Mouse (Mus musculus): ENCODE results near the gene Clip1. TPM values are rescaled to one million over a fixed set of nuclear protein-coding genes. Genes with fewer than 3 reads are reported as not detected.

Clip1 gene
- total and polyA plus RNA-seq, 3 experiments: 13.3 to 23.0 TPM; not detected in 1

- no peak overlapping the region for H3K4me3 ChIP-seq (ENCODE audit: control insufficient read depth in 1 of 2, insufficient read depth in 1 of 2, low read depth in 2 of 2, low read length in 2 of 2)
- no peaks in the 10 kb centered on the region for H3K9me3 ChIP-seq (replicated peaks; ENCODE audit: insufficient read depth, low read length)
- no peaks in the 10 kb centered on the region for H3K36me3 ChIP-seq (ENCODE audit: control insufficient read depth in 1 of 2, insufficient read depth in 2 of 2, low read length in 2 of 2)
- TF ChIP-seq NRF1 (IDR thresholded peaks at IDR 0.05; ENCODE audit: insufficient read depth, low read depth, low read length, poor library complexity, severe bottlenecking) (no peak), ETS1 (IDR thresholded peaks at IDR 0.05; ENCODE audit: low read depth, low read length) (no peak), MYB (IDR thresholded peaks at IDR 0.05; ENCODE audit: low read depth, low read length) (no peak), SMC3 (IDR thresholded peaks at IDR 0.05; ENCODE audit: low read depth, low read length) (no peak), MYC (IDR thresholded peaks at IDR 0.05; ENCODE audit: low read depth, low read length) (no peak), ZNF384 (IDR thresholded peaks at IDR 0.05; ENCODE audit: low read depth, low read length) (no peak), MXI1 (IDR thresholded peaks at IDR 0.05; ENCODE audit: low read depth, low read length) (no peak), RAD21 (IDR thresholded peaks at IDR 0.05; ENCODE audit: low read depth, low read length) (no peak), ZC3H11A (IDR thresholded peaks at IDR 0.05; ENCODE audit: low read depth, low read length) (no peak), BHLHE40 (IDR thresholded peaks at IDR 0.05; ENCODE audit: borderline replicate concordance, low read depth, low read length) (no peak), ZMIZ1 (IDR thresholded peaks at IDR 0.05; ENCODE audit: low read depth, low read length) (no peak), MAX (IDR thresholded peaks at IDR 0.05; ENCODE audit: low read length) (no peak), CTCF (IDR thresholded peaks at IDR 0.05 in 2 of 3, conservative IDR thresholded peaks at IDR 0.05 in 1 of 3; ENCODE audit: control insufficient read depth in 1 of 3, insufficient read depth in 1 of 3, low read depth in 2 of 3, low read length in 3 of 3, poor library complexity in 1 of 3, severe bottlenecking in 1 of 3) (no peak), ELF1 (IDR thresholded peaks at IDR 0.05; ENCODE audit: low read depth, low read length) (no peak), MAZ (IDR thresholded peaks at IDR 0.05; ENCODE audit: low read depth, low read length) (no peak), MEF2A (IDR thresholded peaks at IDR 0.05; ENCODE audit: extremely low read depth, insufficient replicate concordance, low read depth, low read length, poor library complexity, severe bottlenecking) (no peak), UBTF (IDR thresholded peaks at IDR 0.05; ENCODE audit: borderline replicate concordance, insufficient read depth, low read depth, low read length) (no peak), HCFC1 (IDR thresholded peaks at IDR 0.05; ENCODE audit: low read depth, low read length) (no peak), JUND (IDR thresholded peaks at IDR 0.05; ENCODE audit: low read depth, low read length) (no peak)
- no peaks in the 10 kb centered on the region for H3K79me2 ChIP-seq (ENCODE audit: control insufficient read depth, insufficient read depth, low read length, poor library complexity)
- no peak overlapping the region for H3K27ac ChIP-seq (ENCODE audit: control insufficient read depth, low read depth, low read length)
- H3K4me1 ChIP-seq (ENCODE audit: control insufficient read depth in 1 of 2, insufficient read depth in 2 of 2, low read length in 2 of 2): no peaks in the 10 kb centered on the region
- H3K27me3 ChIP-seq (ENCODE audit: control insufficient read depth in 1 of 2, insufficient read depth in 2 of 2, low read length in 2 of 2): no peaks in the 10 kb centered on the region
- H3K9ac ChIP-seq (ENCODE audit: control insufficient read depth, low read depth, low read length, poor library complexity, severe bottlenecking): no peak overlapping the region
- DNase-seq (ENCODE audit: low read depth, low spot score): no peak
These were observed 44.2 kb downstream of the Clip1 start for GRCm38 (mm10) chr5:123640181-123640580.

- H3K27me3 ChIP-seq (ENCODE audit: control insufficient read depth in 1 of 2, insufficient read depth in 2 of 2, low read length in 2 of 2): no peaks in the 10 kb centered on the region
- H3K9me3 ChIP-seq (replicated peaks; ENCODE audit: insufficient read depth, low read length): no peaks in the 10 kb centered on the region
- H3K36me3 ChIP-seq (ENCODE audit: control insufficient read depth in 1 of 2, insufficient read depth in 2 of 2, low read length in 2 of 2): peaks cover 0 to 10% of the 10 kb centered on the region in 2 experiments; a peak in 3 of 4 replicates
These were observed 53.2 kb downstream of the Clip1 start for GRCm38 (mm10) chr5:123631210-123631609.

More at GRCm38 (mm10) chr5:123631210-123631609, 53.2 kb downstream of the Clip1 start:
- Histone ChIP-seq H3K27ac (ENCODE audit: control insufficient read depth, low read depth, low read length) (peak overlapping the region; percentile 33; the same call in 1 of the 2 replicates), H3K79me2 (ENCODE audit: control insufficient read depth, insufficient read depth, low read length, poor library complexity) (no peaks in the 10 kb centered on the region), H3K9ac (ENCODE audit: control insufficient read depth, low read depth, low read length, poor library complexity, severe bottlenecking) (no peak overlapping the region), H3K4me3 (ENCODE audit: control insufficient read depth in 1 of 2, insufficient read depth in 1 of 2, low read depth in 2 of 2, low read length in 2 of 2) (no peak overlapping the region), H3K4me1 (ENCODE audit: control insufficient read depth in 1 of 2, insufficient read depth in 2 of 2, low read length in 2 of 2) (peaks cover 0 to 4% of the 10 kb centered on the region in 2 experiments; a peak in 1 of 4 replicates)
- peak; percentile 31 for DNase-seq (ENCODE audit: low read depth, low spot score)
- TF ChIP-seq GATA1 (IDR thresholded peaks at IDR 0.05; ENCODE audit: low read depth, low read length) (peak; percentile 42; the same call in 1 of the 2 replicates), ZC3H11A (IDR thresholded peaks at IDR 0.05; ENCODE audit: low read depth, low read length) (no peak), ETS1 (IDR thresholded peaks at IDR 0.05; ENCODE audit: low read depth, low read length) (peak; percentile 42; the same call in 1 of the 2 replicates), TAL1 (IDR thresholded peaks at IDR 0.05; ENCODE audit: low read length) (no peak), NRF1 (IDR thresholded peaks at IDR 0.05; ENCODE audit: insufficient read depth, low read depth, low read length, poor library complexity, severe bottlenecking) (no peak), BHLHE40 (IDR thresholded peaks at IDR 0.05; ENCODE audit: borderline replicate concordance, low read depth, low read length) (peak; percentile 92), EP300 (IDR thresholded peaks at IDR 0.05; ENCODE audit: low read depth in 1 of 2, low read length in 2 of 2) (peak in 1 of 2 experiments; percentile 55; a peak in 1 of 4 replicates), MYC (IDR thresholded peaks at IDR 0.05; ENCODE audit: low read depth, low read length) (0 out of 2 replicates have a peak, but pooled peaks have one; percentile 23), SIN3A (IDR thresholded peaks at IDR 0.05; ENCODE audit: low read length) (peak; percentile 75), TCF12 (IDR thresholded peaks at IDR 0.05; ENCODE audit: low read depth, low read length) (0 out of 2 replicates have a peak, but pooled peaks have one; percentile 39), MXI1 (IDR thresholded peaks at IDR 0.05; ENCODE audit: low read depth, low read length) (peak; percentile 52; the same call in 1 of the 2 replicates), ELF1 (IDR thresholded peaks at IDR 0.05; ENCODE audit: low read depth, low read length) (no peak)

Measured in MEL (cell line).